Mouse (Mus musculus) gastrocnemius, postnatal 14 days (tissue): ENCODE results near the gene Ankfn1. TPM values are rescaled to one million over a fixed set of nuclear protein-coding genes. Genes with fewer than 3 reads are reported as not detected.

Experiments
- DNase-seq: peaks from one replicate; pipeline ENCODE4 v3.0.0; 2021; ENCODE audit warnings: mixed read lengths
- intact Hi-C: fragments of 180-260 bp; cut with DNase I; formaldehyde crosslinking; loops from one replicate; pipeline ENCODE4 v1.15.1; 2025; ENCODE audit warnings: low total_unique reads
- total RNA-seq, 2 experiments: library from RNA; stranded (reverse); gene quantifications; 2 replicates each; pipeline ENCODE4 v1.2.3; 2021

The Ankfn1 gene
- total RNA-seq, 2 experiments from 2014 or later: 0.09 to 1.1 TPM

DNA sequence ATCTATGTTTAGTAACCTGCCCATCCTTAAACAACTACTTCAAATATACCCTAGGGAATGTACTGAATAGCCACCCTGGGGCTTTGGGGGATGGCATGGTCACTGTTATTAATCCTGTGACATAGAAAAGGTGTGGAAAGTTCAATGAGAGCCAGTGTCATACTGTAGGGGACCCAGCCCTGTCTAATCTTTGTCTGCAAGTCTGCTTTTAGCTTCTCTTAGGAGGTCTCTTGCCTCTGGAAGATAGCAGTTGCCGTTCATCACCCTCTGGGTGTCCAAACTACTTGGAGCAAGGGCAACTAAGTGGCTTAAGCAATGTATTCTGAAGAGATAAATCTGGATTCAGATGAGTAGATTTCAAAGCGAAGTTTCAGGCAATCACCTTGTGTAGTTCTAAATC, 357.6 kb downstream of the Ankfn1 start:
- DNase-seq: no peak
- intact Hi-C loops: loop anchor here (10.0 kb wide), 1 partner anchor 305 kb away; no protein-coding TSS in a partner anchor

DNA sequence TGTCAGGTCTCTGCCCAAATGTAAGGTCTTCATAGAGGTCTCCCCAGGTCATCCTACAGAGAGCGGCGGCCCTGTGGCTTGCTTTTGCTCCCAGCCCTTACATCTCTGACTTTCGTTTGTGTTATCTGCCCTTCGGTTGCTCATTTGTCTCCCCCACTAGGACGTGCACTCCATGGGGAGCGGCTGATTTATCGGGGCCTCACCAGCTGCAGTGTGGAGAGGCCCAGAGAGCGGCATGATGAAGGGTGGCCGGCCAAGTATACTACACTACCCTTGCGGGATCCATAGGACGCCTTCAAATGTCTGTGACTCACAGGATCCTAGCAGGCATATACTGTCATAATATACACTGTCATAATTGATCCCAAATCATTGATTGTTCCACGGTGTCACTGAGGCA, 358.8 kb downstream of the Ankfn1 start:
- intact Hi-C loops: no loop called here
- no peak for DNase-seq

DNA sequence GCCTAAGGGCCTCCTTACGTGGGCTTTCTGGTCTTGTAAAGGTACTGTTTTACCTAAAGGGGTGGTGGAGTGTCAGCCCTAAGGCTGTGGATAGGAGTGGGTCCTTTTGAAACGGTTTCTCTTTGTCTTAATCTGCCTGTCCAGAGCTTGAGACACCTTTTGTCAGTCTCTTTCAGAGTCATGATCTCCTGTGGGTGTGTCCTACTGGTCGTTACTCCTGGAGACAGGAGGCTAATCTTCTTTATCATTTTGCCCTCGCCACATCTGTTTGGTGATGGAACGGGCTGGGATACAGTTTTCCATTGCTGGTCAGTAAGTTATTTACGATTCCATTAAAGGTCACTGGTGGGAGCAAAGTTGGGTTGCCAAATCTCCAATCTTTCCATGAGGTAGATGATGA, 360.7 kb downstream of the Ankfn1 start:
- intact Hi-C loops: no loop called here
- no peak for DNase-seq

DNA sequence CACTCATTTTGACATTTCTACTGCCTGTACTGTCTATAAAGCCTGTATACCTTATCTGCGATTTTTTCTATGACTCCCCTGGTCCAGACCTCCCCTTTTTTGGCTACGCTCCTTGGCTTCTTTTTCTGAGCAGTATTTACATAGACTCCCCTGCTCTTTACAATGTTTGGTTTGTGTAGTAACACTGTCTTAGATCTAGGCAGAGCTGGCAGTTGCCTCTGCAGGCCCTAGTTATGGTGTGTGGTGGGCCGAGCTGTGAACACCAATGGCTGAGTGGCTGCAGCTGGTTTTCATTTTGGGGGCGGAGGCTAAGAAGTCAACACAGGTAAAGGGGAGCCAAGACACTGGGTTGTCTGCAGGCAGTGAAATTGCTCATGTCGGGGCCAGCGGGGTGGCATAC, 368.7 kb downstream of the Ankfn1 start:
- DNase-seq: no peak
- intact Hi-C loops: loop anchor here (5.0 kb wide), 1 partner anchor 241 kb away; no protein-coding TSS in a partner anchor

DNA sequence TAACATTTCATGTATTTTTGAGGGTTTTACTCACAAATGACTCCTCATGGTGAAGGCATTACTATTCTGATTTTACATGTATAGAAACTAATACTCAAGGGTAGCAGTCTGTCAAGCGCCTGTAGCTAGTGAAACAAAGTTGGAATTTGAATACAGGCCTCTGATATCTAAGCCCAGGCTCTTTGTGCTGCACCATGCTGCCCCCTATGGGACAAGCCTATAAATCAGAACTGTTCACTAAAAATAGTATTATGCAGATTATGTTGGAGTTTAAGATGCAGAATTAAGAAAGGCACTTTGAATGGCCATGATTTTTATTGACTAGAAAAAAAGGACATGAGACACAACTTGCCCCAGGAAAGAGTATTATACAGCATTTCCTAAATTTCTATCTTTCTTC, 373.0 kb downstream of the Ankfn1 start:
- intact Hi-C loops: no loop called here
- no peak for DNase-seq

DNA sequence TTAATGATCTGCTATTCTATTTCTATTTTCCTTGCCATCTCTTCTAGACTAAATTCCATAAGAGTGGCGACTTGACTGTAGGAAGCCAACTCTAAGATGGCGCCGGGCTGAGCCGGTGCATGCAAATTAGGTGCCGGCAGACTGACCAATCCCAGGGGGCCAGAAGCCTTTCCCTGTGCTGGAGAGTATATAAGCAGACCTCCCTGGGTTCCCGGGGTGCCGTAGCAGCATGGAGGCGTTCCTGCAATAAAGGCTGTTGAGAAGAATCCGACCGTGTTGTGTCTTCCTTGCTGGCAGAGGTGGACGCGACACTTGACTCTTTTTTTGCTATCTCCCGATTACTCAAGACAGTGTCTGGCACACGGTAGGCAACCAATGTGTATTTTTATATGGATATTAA, 374.0 kb downstream of the Ankfn1 start:
- DNase-seq: no peak
- intact Hi-C loops: no loop called here

DNA sequence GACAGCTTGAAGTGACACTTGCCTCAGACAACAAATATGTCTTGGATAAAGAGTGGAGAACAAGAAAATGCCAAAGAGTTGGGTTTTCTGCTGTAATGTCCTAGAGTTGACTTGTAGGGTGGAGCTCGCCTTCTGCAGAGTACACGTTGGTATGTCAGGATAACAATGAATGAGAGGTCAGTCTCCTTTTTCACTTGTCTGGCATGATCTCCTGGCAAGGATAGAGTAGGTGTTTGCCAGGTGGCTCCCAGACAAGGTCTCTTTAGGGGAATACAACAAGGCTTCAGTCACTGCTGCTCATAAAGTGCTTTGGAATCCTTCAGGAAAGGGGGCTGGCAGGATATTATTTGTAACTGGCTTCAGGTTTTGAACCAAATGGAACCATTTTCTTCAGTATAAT, 388.6 kb downstream of the Ankfn1 start:
- intact Hi-C loops: no loop called here
- no peak for DNase-seq

DNA sequence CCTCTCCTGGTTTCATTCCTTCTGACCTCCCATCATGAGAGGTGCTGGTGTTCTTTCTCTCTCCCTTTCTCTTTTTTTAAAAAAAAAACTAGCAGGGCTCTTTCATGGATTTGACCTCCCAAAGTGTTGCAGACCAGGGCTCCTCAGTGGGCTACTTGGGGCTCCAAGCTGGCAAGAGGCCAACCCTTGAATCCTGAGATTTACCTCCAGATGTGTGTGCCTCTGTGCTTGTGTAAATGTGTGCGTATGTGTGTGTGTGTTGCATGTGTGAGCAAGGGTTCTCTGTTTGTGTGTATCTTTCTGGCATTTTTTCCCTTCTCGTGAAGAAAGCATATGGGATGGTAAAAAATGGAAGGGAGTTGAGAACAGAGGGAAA, 394.8 kb downstream of the Ankfn1 start:
- intact Hi-C loops: no loop called here
- DNase-seq: no peak

DNA sequence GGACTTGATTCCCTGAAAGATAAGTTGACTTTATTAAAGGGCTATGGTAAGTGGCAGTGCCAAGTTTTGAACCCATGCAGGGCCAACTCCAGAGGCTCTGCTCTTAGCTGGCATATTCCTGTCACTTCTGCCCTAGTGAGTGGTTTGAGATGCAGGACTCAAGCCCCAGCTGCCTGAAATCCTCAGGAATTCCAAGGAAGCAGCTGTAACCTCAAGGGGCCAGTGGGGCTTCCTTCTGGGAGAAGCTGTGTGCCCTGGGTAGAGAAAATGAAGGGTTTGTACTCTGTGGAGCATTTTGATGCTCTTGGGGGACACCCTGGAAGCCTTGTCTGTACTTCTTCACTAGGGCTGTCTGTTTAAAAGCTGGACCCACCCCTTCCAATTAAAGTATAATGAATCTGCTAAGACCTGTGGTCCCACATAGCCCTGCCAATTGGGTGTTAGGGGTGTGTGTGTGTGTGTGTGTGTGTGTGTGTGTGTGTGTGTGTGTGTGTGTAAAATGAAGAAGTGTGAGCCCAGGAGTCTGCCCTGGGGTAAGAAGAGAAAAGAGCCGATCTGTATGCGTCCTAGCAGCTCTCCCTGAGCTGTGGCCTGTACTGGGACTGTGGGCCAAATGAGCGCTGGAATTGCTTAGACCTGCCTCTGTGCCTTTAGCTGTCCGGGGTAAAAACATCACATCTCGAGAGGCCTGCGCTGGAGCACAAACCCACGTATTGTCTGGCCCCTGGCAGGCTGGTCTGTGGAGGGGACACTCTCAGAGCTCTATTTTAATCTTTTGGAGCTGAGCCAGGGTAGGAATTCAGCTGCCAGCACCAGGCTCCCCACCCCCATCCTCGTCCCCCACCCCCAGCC, 395.4 kb downstream of the Ankfn1 start:
- DNase-seq: no peak
- intact Hi-C loops: no loop called here

DNA sequence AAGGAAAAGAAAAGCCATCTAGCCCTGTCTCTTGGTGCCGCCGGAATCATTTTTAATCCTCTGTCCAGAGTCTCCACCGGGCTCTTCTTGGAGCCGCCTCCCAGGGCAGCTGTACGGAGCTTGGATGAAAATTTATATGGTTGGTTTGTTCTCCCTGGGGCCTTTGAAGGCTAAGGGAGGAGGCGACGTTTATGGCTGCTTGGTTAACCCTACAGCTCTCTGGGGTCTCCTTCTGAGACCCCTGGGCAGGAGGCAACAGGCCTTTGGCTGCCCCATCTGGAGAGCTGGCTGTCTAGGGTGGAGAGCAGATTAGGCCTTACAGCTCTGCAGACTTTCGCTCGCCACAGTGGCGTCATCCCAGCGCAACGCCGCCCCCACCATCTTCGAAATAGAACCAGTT, 406.5 kb downstream of the Ankfn1 start:
- intact Hi-C loops: no loop called here

DNA sequence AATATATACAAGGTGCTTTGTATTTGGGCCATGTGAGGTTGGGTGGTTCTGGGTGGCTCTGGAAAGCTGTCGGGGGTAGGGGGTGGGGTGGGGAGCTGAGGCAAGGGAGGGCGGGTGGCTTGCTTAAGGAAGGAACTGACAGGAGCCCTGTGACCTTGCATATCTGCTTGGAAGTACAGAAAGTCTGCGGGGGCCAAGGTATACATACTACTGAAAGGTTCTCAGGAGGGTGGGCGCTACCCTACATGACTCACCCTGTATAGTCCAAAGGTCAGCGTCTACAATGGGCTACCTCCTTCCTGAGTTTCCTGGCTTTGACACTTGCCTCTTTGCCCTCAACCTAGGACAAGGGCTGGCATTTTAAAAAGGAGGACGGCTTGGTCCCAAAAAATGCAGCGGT, 407.1 kb downstream of the Ankfn1 start:
- DNase-seq: no peak
- intact Hi-C loops: no loop called here

More for the DNA sequence above, 406.5 kb downstream of the Ankfn1 start:
- DNase-seq: no peak

DNA sequence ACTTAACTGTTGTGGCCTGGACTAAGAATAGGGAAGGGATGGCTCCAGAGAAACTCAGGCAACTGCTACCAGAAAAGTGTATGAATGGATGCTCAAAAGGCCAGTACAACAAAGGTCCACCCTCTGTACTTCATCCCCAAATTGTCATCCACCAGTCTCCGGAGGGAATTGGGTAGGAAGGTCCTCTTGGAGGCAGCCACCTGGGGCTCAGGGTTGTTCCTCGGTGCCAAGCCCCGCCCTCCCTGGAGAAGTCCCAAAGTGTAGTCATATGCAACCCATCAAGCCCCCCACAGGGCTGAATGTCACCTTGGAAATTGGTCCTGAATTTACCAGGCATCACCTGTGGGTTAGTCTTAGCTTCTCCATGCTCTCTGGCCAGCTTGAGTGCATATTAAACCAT, 413.5 kb downstream of the Ankfn1 start:
- intact Hi-C loops: no loop called here
- DNase-seq: no peak

DNA sequence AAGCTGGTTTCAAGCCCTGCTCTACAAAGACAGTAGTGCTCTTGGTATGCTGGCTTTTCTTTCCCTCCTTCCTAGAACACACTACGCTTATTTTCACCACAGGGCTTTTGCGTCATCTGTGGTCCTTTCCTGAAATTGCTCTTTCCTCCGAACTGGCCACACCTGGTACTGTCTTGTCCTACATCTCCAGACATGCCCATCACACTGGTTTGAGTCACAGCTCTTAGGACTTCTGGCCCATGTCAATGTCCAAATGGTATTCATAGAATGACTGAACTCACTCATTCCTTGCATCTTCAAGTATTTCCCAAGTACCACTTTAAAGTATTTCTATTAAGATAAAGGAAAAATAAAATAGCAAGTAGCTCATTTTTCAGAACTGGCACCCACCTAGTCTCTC, 416.6 kb downstream of the Ankfn1 start:
- intact Hi-C loops: no loop called here
- no peak for DNase-seq

DNA sequence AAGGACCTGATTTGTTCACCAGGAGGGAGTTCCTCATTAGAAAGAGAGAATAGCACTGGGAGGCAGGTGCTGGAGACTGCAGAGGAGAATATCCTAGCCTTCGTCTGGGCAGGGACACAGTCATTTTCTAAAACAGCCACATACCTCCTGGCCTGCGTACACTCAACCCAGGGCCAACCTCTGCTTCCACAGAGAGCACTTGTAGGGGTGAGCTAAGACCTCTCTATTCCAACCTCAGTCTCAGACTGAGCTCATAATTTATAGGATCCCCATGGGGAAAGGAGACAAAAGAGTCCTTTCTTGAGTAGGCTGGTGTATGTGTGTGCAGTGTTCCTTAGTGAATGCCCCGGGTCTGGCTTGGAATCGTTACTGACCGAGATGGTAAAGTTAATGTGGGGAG, 418.9 kb downstream of the Ankfn1 start:
- no peak for DNase-seq
- intact Hi-C loops: no loop called here

DNA sequence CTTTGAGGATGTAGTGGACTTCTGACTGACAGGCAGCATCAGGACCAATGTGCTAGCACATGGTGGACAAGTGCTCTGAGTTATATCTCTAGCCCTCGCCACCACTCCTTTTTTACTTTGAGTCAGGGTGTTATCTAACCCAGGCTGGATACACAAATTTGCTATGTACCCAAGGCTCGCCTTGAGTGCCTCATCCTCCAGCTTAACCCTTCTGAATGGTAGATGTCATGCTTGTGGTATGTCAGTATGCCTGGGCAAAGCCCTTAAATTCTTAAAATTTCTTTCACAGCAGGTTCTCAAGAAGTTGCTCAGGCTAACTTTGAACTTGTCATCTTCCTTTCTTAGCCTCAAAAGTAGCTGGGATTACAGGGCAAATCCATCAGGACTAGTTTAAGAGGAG, 421.0 kb downstream of the Ankfn1 start:
- DNase-seq: no peak
- intact Hi-C loops: no loop called here

DNA sequence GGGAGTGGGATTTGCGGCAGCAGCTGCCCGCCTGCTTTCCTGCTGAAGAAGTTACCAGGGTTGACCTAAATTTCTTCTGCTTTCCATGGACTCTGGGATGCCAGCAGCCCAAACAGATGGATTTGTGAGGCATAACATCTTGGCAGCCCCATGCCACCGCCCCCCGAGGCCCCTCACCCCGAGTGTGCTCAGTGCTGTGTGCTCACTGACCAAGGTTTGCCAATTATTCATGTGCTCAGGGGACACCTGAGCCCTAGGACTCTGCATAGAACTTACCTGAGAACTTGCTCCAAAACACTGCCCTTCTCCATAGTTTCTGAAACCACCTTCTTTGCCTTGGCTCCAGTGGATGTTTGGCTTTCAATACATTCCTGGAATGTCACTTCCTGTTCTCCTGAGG, 421.4 kb downstream of the Ankfn1 start:
- intact Hi-C loops: no loop called here
- no peak for DNase-seq

DNA sequence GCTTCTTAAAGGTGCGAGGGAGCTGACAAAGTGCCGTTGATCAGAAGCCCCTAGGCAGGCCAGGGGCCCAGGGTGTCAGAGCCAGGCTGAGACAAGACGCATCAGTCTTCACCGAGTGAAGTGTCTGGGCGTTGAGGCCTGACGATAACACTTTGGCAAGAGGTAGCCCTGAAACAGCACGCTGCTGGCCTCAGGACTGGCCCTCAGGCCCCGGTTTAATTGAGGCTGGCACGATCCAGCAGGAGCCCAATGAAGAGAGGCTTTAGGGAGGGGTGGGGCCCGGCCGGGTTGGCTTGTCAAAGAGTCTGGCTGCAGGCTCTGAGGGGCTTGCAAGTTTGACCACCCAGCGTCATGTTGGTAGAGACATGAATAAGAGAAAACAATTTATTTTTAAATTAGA, 437.2 kb downstream of the Ankfn1 start:
- DNase-seq: peak; percentile 7
- intact Hi-C loops: no loop called here

Other genes with a start within 250 kb of the Ankfn1 start
- 1 to 10 TPM; 2.6 to 3.0 TPM for gene Pctp, start 225.2 kb upstream of the Ankfn1 start, total RNA-seq